In genomic region chr14:51893809-51894208, GRCm38 (mm10) we compare ENCODE assay signal across 24 mouse cellular contexts. TPM values are rescaled to one million over a fixed set of nuclear protein-coding genes. Genes with fewer than 3 reads are reported as not detected.
DNase-seq lines count a peak whose midpoint lies in the region; ATAC-seq and TF ChIP-seq lines count a peak whose summit lies in the region.
"Had no signal": no experiment of that assay in that cellular context is flagged by ENCODE, and none has a peak within 500 bp of the region (broad histone marks: within the 10 kb centered on the region; RNA-seq: fewer than 3 reads in every experiment).

No protein-coding gene starts in this region.

- no peak overlapping the region for H3K9ac ChIP-seq in hindbrain, postnatal 0 days (replicated peaks; ENCODE audit: low read length)
- no peak overlapping the region for H3K9ac ChIP-seq in hindbrain, embryonic 16.5 days (ENCODE audit: low read depth, low read length)
- no peak overlapping the region for H3K9ac ChIP-seq in stomach, embryonic 15.5 days
- H3K9ac ChIP-seq in stomach, postnatal 0 days (ENCODE audit: low read length) = no peak overlapping the region
- H3K9ac ChIP-seq in liver, embryonic 13.5 days = peak overlapping the region; percentile 10; the same call in 1 of the 2 replicates
- H3K9ac ChIP-seq: forebrain, embryonic 15.5 days; midbrain, embryonic 13.5 days had no signal

- TF ChIP-seq CTCF in hindbrain, postnatal 0 days (IDR thresholded peaks at IDR 0.05; ENCODE audit: low read depth) = no peak
- TF ChIP-seq CTCF in stomach, postnatal 0 days (IDR thresholded peaks at IDR 0.05; ENCODE audit: low read depth) = no peak

- peak; percentile 20; the same call in 1 of the 2 replicates for ATAC-seq in hindbrain, postnatal 0 days
- ATAC-seq in hindbrain, embryonic 16.5 days = no peak
- peak; percentile 24; the same call in 1 of the 2 replicates for ATAC-seq in stomach, embryonic 15.5 days (ENCODE audit: insufficient read depth, low FRiP score, low read depth)
- no peak for ATAC-seq in stomach, postnatal 0 days (ENCODE audit: low FRiP score, low TSS enrichment)
- peak; percentile 74 for ATAC-seq in liver, embryonic 13.5 days (ENCODE audit: low read depth)
- ATAC-seq: forebrain, embryonic 15.5 days had no signal

- no peaks in the 10 kb centered on the region for H3K27me3 ChIP-seq in hindbrain, postnatal 0 days (ENCODE audit: insufficient read depth, low read length)
- H3K27me3 ChIP-seq in hindbrain, embryonic 16.5 days (replicated peaks; ENCODE audit: control insufficient read depth, insufficient read depth, low read length) = no peaks in the 10 kb centered on the region
- no peaks in the 10 kb centered on the region for H3K27me3 ChIP-seq in stomach, embryonic 15.5 days (replicated peaks)
- H3K27me3 ChIP-seq in stomach, postnatal 0 days (ENCODE audit: control insufficient read depth, insufficient read depth, low read length) = no peaks in the 10 kb centered on the region
- H3K27me3 ChIP-seq in liver, embryonic 13.5 days = no peaks in the 10 kb centered on the region
- H3K27me3 ChIP-seq: forebrain, embryonic 15.5 days; midbrain, embryonic 13.5 days had no signal

- H3K27ac ChIP-seq in hindbrain, postnatal 0 days = no peak overlapping the region
- H3K27ac ChIP-seq in hindbrain, embryonic 16.5 days (ENCODE audit: low read depth, low read length) = no peak overlapping the region
- H3K27ac ChIP-seq in stomach, embryonic 15.5 days = no peak overlapping the region
- H3K27ac ChIP-seq in stomach, postnatal 0 days (replicated peaks) = no peak overlapping the region
- no peak overlapping the region for H3K27ac ChIP-seq in liver, embryonic 13.5 days
- H3K27ac ChIP-seq: forebrain, embryonic 15.5 days; layer of hippocampus, adult 2 months; midbrain, embryonic 13.5 days had no signal

- peaks cover 35% of the 10 kb centered on the region for H3K36me3 ChIP-seq in hindbrain, postnatal 0 days (ENCODE audit: insufficient read depth, low read length)
- peaks cover 38% of the 10 kb centered on the region for H3K36me3 ChIP-seq in hindbrain, embryonic 16.5 days (ENCODE audit: control insufficient read depth, insufficient read depth, low read length)
- peaks cover 28% of the 10 kb centered on the region for H3K36me3 ChIP-seq in stomach, embryonic 15.5 days
- peaks cover 22% of the 10 kb centered on the region for H3K36me3 ChIP-seq in stomach, postnatal 0 days (ENCODE audit: control insufficient read depth, insufficient read depth, low read length)
- H3K36me3 ChIP-seq in liver, embryonic 13.5 days = peaks cover 30% of the 10 kb centered on the region

- no peak for DNase-seq in hindbrain, postnatal 0 days (ENCODE audit: low spot score)
- no peak for DNase-seq in stomach, postnatal 0 days (ENCODE audit: low spot score)
- no peak for DNase-seq in liver, embryonic 13.5 days
- no peak for DNase-seq in embryo, embryonic 11 days
- DNase-seq in heart, adult 9 months (ENCODE audit: low spot score in 2 of 2) = no peak
- DNase-seq: cerebellum, adult 9-11 months; kidney, adult 11 months; kidney, postnatal 10 days; retina, postnatal 1 day; right cerebral cortex, postnatal 4 days; thymus, adult 18-20 months had no signal

- 71% methylated on average over 3 of the region's 3 CpGs for WGBS in hindbrain, postnatal 0 days
- WGBS in hindbrain, embryonic 16.5 days = 76% methylated on average over 3 of the region's 3 CpGs
- WGBS in stomach, embryonic 15.5 days = 45% methylated on average over 3 of the region's 3 CpGs
- WGBS in stomach, postnatal 0 days = 60% methylated on average over 3 of the region's 3 CpGs
- 27% methylated on average over 3 of the region's 3 CpGs for WGBS in liver, embryonic 13.5 days (ENCODE audit: insufficient replicate concordance)

- H3K4me1 ChIP-seq in hindbrain, postnatal 0 days (ENCODE audit: insufficient read depth, low read length) = no peaks in the 10 kb centered on the region
- H3K4me1 ChIP-seq in hindbrain, embryonic 16.5 days (ENCODE audit: control insufficient read depth, insufficient read depth, low read depth, low read length) = no peaks in the 10 kb centered on the region
- 0 out of 2 replicates have a peak, but pooled peaks cover 4% of the 10 kb centered on the region for H3K4me1 ChIP-seq in stomach, embryonic 15.5 days
- no peaks in the 10 kb centered on the region for H3K4me1 ChIP-seq in stomach, postnatal 0 days (replicated peaks; ENCODE audit: control insufficient read depth, insufficient read depth)
- H3K4me1 ChIP-seq in liver, embryonic 13.5 days (replicated peaks) = peaks cover 29% of the 10 kb centered on the region
- H3K4me1 ChIP-seq: forebrain, embryonic 15.5 days; midbrain, embryonic 13.5 days had no signal

- no peak for TF ChIP-seq EP300 in stomach, postnatal 0 days (optimal IDR thresholded peaks at IDR 0.05)

- H3K4me2 ChIP-seq in hindbrain, postnatal 0 days (ENCODE audit: low read depth, low read length) = no peak overlapping the region
- no peak overlapping the region for H3K4me2 ChIP-seq in hindbrain, embryonic 16.5 days (ENCODE audit: low read length)
- H3K4me2 ChIP-seq in stomach, embryonic 15.5 days = no peak overlapping the region
- no peak overlapping the region for H3K4me2 ChIP-seq in stomach, postnatal 0 days (replicated peaks; ENCODE audit: low read depth)
- 0 out of 2 replicates have a peak overlapping the region, but pooled peaks have one; percentile 19 for H3K4me2 ChIP-seq in liver, embryonic 13.5 days
- H3K4me2 ChIP-seq: forebrain, embryonic 15.5 days; midbrain, embryonic 13.5 days had no signal

- H3K4me3 ChIP-seq in hindbrain, postnatal 0 days (ENCODE audit: low read length) = no peak overlapping the region
- no peak overlapping the region for H3K4me3 ChIP-seq in hindbrain, embryonic 16.5 days (ENCODE audit: low read length)
- H3K4me3 ChIP-seq in stomach, embryonic 15.5 days (replicated peaks) = no peak overlapping the region
- no peak overlapping the region for H3K4me3 ChIP-seq in stomach, postnatal 0 days (ENCODE audit: low read depth, low read length)
- no peak overlapping the region for H3K4me3 ChIP-seq in liver, embryonic 13.5 days (replicated peaks)
- H3K4me3 ChIP-seq: erythroblast, embryonic 14.5 days; forebrain, embryonic 15.5 days; layer of hippocampus, adult 2 months; midbrain, embryonic 13.5 days had no signal

- no peaks in the 10 kb centered on the region for H3K9me3 ChIP-seq in hindbrain, postnatal 0 days (ENCODE audit: low read length)
- no peaks in the 10 kb centered on the region for H3K9me3 ChIP-seq in hindbrain, embryonic 16.5 days (ENCODE audit: control insufficient read depth, low read length)
- no peaks in the 10 kb centered on the region for H3K9me3 ChIP-seq in stomach, embryonic 15.5 days
- no peaks in the 10 kb centered on the region for H3K9me3 ChIP-seq in stomach, postnatal 0 days (ENCODE audit: control insufficient read depth, low read length)
- no peaks in the 10 kb centered on the region for H3K9me3 ChIP-seq in liver, embryonic 13.5 days (replicated peaks)
- H3K9me3 ChIP-seq: forebrain, embryonic 15.5 days; midbrain, embryonic 13.5 days had no signal

RNA-seq across cellular contexts. Expression of gene Slc39a2, which starts 1.1 kb away (rescaled TPM):
- 0.89 and 2.4 TPM in 2 replicates for total RNA-seq in hindbrain, postnatal 0 days (2014; rRNA removed)
- polyA plus RNA-seq in hindbrain, postnatal 0 days (2015; fragmentation: Nextera tagmentation; extraction: Ambion mirVana) = 0.61 and 0.64 TPM in 2 replicates
- 1.5 and 1.9 TPM in 2 replicates for polyA plus RNA-seq in hindbrain, embryonic 16.5 days (2015; fragmentation: Nextera tagmentation; extraction: Ambion mirVana)
- polyA plus RNA-seq in stomach, embryonic 15.5 days (2015; fragmentation: Nextera tagmentation; extraction: Ambion mirVana) = 0.73 and 0.98 TPM in 2 replicates
- 1.1 and 1.4 TPM in 2 replicates for polyA plus RNA-seq in stomach, postnatal 0 days (2015; fragmentation: Nextera tagmentation; extraction: Ambion mirVana)
- polyA plus RNA-seq in liver, embryonic 13.5 days (2015; fragmentation: Nextera tagmentation; extraction: Ambion mirVana) = 0.05 and 0.08 TPM in 2 replicates
- total RNA-seq: hematopoietic stem cell, adult 5-6 weeks had no signal
- polyA plus RNA-seq: erythroblast, embryonic 14.5 days had no signal

RNA-seq across cellular contexts. Expression of gene Mettl17, which starts 9.2 kb away (rescaled TPM):
- 33.1 and 41.9 TPM in 2 replicates for total RNA-seq in hindbrain, postnatal 0 days (2014; rRNA removed)
- polyA plus RNA-seq in hindbrain, postnatal 0 days (2015; fragmentation: Nextera tagmentation; extraction: Ambion mirVana) = 61.8 and 72.5 TPM in 2 replicates
- 80.4 and 88.1 TPM in 2 replicates for polyA plus RNA-seq in hindbrain, embryonic 16.5 days (2015; fragmentation: Nextera tagmentation; extraction: Ambion mirVana)
- 50.7 and 57.7 TPM in 2 replicates for polyA plus RNA-seq in stomach, embryonic 15.5 days (2015; fragmentation: Nextera tagmentation; extraction: Ambion mirVana)
- polyA plus RNA-seq in stomach, postnatal 0 days (2015; fragmentation: Nextera tagmentation; extraction: Ambion mirVana) = 22.7 and 24.0 TPM in 2 replicates
- 16.6 and 19.8 TPM in 2 replicates for polyA plus RNA-seq in liver, embryonic 13.5 days (2015; fragmentation: Nextera tagmentation; extraction: Ambion mirVana)

RNA-seq across cellular contexts. Expression of gene Ndrg2, which starts 20.1 kb away (rescaled TPM):
- 514 and 732 TPM in 2 replicates for total RNA-seq in hindbrain, postnatal 0 days (2014; rRNA removed)
- polyA plus RNA-seq in hindbrain, postnatal 0 days (2015; fragmentation: Nextera tagmentation; extraction: Ambion mirVana) = 543 and 625 TPM in 2 replicates
- polyA plus RNA-seq in hindbrain, embryonic 16.5 days (2015; fragmentation: Nextera tagmentation; extraction: Ambion mirVana) = 338 and 429 TPM in 2 replicates
- polyA plus RNA-seq in stomach, embryonic 15.5 days (2015; fragmentation: Nextera tagmentation; extraction: Ambion mirVana) = 73.7 and 81.7 TPM in 2 replicates
- 71.6 and 79.4 TPM in 2 replicates for polyA plus RNA-seq in stomach, postnatal 0 days (2015; fragmentation: Nextera tagmentation; extraction: Ambion mirVana)
- polyA plus RNA-seq in liver, embryonic 13.5 days (2015; fragmentation: Nextera tagmentation; extraction: Ambion mirVana) = 16.1 and 17.1 TPM in 2 replicates

RNA-seq across cellular contexts. Expression of gene Tppp2, which starts 24.4 kb away (rescaled TPM):
- not detected in 2 replicates for total RNA-seq in hindbrain, postnatal 0 days (2014; rRNA removed)
- polyA plus RNA-seq in hindbrain, postnatal 0 days (2015; fragmentation: Nextera tagmentation; extraction: Ambion mirVana) = not detected in 2 replicates
- not detected in 2 replicates for polyA plus RNA-seq in hindbrain, embryonic 16.5 days (2015; fragmentation: Nextera tagmentation; extraction: Ambion mirVana)
- polyA plus RNA-seq in stomach, embryonic 15.5 days (2015; fragmentation: Nextera tagmentation; extraction: Ambion mirVana) = not detected in 2 replicates
- not detected in 2 replicates for polyA plus RNA-seq in stomach, postnatal 0 days (2015; fragmentation: Nextera tagmentation; extraction: Ambion mirVana)
- not detected in 2 replicates for polyA plus RNA-seq in liver, embryonic 13.5 days (2015; fragmentation: Nextera tagmentation; extraction: Ambion mirVana)
- total RNA-seq: adrenal gland, postnatal 4 days; hematopoietic stem cell, adult 5-6 weeks; layer of hippocampus, adult 2 months; left cerebral cortex, adult 8-10 months; neutrophil, adult 5-6 weeks had no signal
- polyA plus RNA-seq: C2C12; erythroblast, embryonic 14.5 days; forebrain, embryonic 15.5 days; heart, embryonic 14.5 days; limb, embryonic 11.5 days; midbrain, embryonic 13.5 days had no signal

RNA-seq across cellular contexts. Expression of gene Rnase13, which starts 28.8 kb away (rescaled TPM):
- not detected in 2 replicates for total RNA-seq in hindbrain, postnatal 0 days (2014; rRNA removed)
- not detected in 2 replicates for polyA plus RNA-seq in hindbrain, postnatal 0 days (2015; fragmentation: Nextera tagmentation; extraction: Ambion mirVana)
- polyA plus RNA-seq in hindbrain, embryonic 16.5 days (2015; fragmentation: Nextera tagmentation; extraction: Ambion mirVana) = not detected in 2 replicates
- polyA plus RNA-seq in stomach, embryonic 15.5 days (2015; fragmentation: Nextera tagmentation; extraction: Ambion mirVana) = not detected in 2 replicates
- 0.07 TPM in 1 of 2 replicates, not detected in the other for polyA plus RNA-seq in stomach, postnatal 0 days (2015; fragmentation: Nextera tagmentation; extraction: Ambion mirVana)
- polyA plus RNA-seq in liver, embryonic 13.5 days (2015; fragmentation: Nextera tagmentation; extraction: Ambion mirVana) = not detected in 2 replicates
- total RNA-seq: adrenal gland, postnatal 4 days; hematopoietic stem cell, adult 5-6 weeks; layer of hippocampus, adult 2 months; left cerebral cortex, adult 8-10 months; neutrophil, adult 5-6 weeks had no signal
- polyA plus RNA-seq: C2C12; erythroblast, embryonic 14.5 days; forebrain, embryonic 15.5 days; heart, embryonic 14.5 days; limb, embryonic 11.5 days; midbrain, embryonic 13.5 days had no signal

Comparison
In these comparisons a context has a peak if more than half of its experiments do, and no peak if none do; other contexts are left out.
1. ATAC-seq: peak in hindbrain, postnatal 0 days (single experiment), stomach, embryonic 15.5 days (single experiment) and liver, embryonic 13.5 days (single experiment); none in hindbrain, embryonic 16.5 days (single experiment) and stomach, postnatal 0 days (single experiment).